Mouse (Mus musculus) MEL (cell line): ENCODE results near the gene Mybpc3. TPM values are rescaled to one million over a fixed set of nuclear protein-coding genes. Genes with fewer than 3 reads are reported as not detected.
A peak's percentile ranks its signal among the peaks of the same experiment; 100 is the strongest.

Experiments
- DNase-seq: peaks from one replicate; pipeline ENCODE4 v3.0.0; 2011; ENCODE audit warnings: low read depth, low spot score
- H3K27ac ChIP-seq: 2 replicates; pipeline ENCODE4 v1.5.1; 2012; ENCODE audit warnings: low read depth, mild to moderate bottlenecking, control low read depth, low read length, moderate library complexity; ENCODE audit not compliant: control insufficient read depth
- H3K27me3 ChIP-seq, 2 experiments: fragments of 150-350 bp in 1 of 2; sonication (generic) in 1 of 2; 2 replicates each; pipeline ENCODE4 v1.6.1; 2012; ENCODE audit warnings: low read length in 2 of 2, mild to moderate bottlenecking in 2 of 2, improper control_type of control experiment in 1 of 2, moderate library complexity in 1 of 2; ENCODE audit not compliant: insufficient read depth in 2 of 2, control insufficient read depth in 1 of 2
- H3K36me3 ChIP-seq, 2 experiments: 2 replicates each; pipeline ENCODE4 v1.6.1; 2012 to 2014; ENCODE audit warnings: low read length in 2 of 2, improper control_type of control experiment in 1 of 2, inconsistent platforms in 1 of 2, mild to moderate bottlenecking in 1 of 2; ENCODE audit not compliant: insufficient read depth in 2 of 2, control insufficient read depth in 1 of 2
- H3K4me1 ChIP-seq, 2 experiments: fragments of 150-350 bp in 1 of 2; sonication (generic) in 1 of 2; 2 replicates each; pipeline ENCODE4 v1.6.1; 2012; ENCODE audit warnings: low read length in 2 of 2, improper control_type of control experiment in 1 of 2, mild to moderate bottlenecking in 1 of 2; ENCODE audit not compliant: insufficient read depth in 2 of 2, control insufficient read depth in 1 of 2
- H3K4me3 ChIP-seq, 2 experiments: fragments of 150-350 bp in 1 of 2; sonication (generic) in 1 of 2; 2 replicates each; pipeline ENCODE4 v1.5.1; 2012; ENCODE audit warnings: low read depth in 2 of 2, low read length in 2 of 2, mild to moderate bottlenecking in 2 of 2, moderate library complexity in 2 of 2, control low read depth in 1 of 2, improper control_type of control experiment in 1 of 2; ENCODE audit not compliant: control insufficient read depth in 1 of 2, insufficient read depth in 1 of 2
- H3K79me2 ChIP-seq: 2 replicates; pipeline ENCODE4 v1.6.1; 2012; ENCODE audit warnings: mild to moderate bottlenecking, low read length, moderate library complexity; ENCODE audit not compliant: control insufficient read depth, poor library complexity, insufficient read depth
- H3K9ac ChIP-seq: 2 replicates; pipeline ENCODE4 v1.6.1; 2012; ENCODE audit warnings: low read depth, mild to moderate bottlenecking, control low read depth, low read length, moderate library complexity; ENCODE audit not compliant: control insufficient read depth, poor library complexity, severe bottlenecking
- H3K9me3 ChIP-seq: fragments of 150-350 bp; sonication (generic); replicated peaks from 2 replicates; pipeline ENCODE4 v1.6.1; 2012; ENCODE audit warnings: mild to moderate bottlenecking, low read length, improper control_type of control experiment, moderate library complexity; ENCODE audit not compliant: insufficient read depth
- CHD1 ChIP-seq: IDR thresholded peaks from 2 replicates; pipeline ENCODE4 v1.6.1; 2012; ENCODE audit warnings: low read depth, mild to moderate bottlenecking, inconsistent platforms, low read length, improper control_type of control experiment
- CTCF ChIP-seq, 3 experiments: IDR thresholded peaks in 2 of 3; conservative IDR thresholded peaks in 1 of 3; 2 replicates each; pipeline ENCODE4 v1.5.1; 2011 to 2012; ENCODE audit warnings: low read length in 3 of 3, low read depth in 2 of 3, mild to moderate bottlenecking in 2 of 3, improper control_type of control experiment in 1 of 3, inconsistent platforms in 1 of 3, mixed read lengths in 1 of 3, moderate library complexity in 1 of 3; ENCODE audit not compliant: control insufficient read depth in 1 of 3, insufficient read depth in 1 of 3, poor library complexity in 1 of 3, severe bottlenecking in 1 of 3
- E2F4 ChIP-seq: IDR thresholded peaks from 2 replicates; pipeline ENCODE4 v1.6.1; 2011; ENCODE audit warnings: low read depth, low read length, improper control_type of control experiment, borderline replicate concordance
- GATA1 ChIP-seq: IDR thresholded peaks from 2 replicates; pipeline ENCODE4 v1.6.1; 2011; ENCODE audit warnings: low read depth, low read length, improper control_type of control experiment
- JUND ChIP-seq: IDR thresholded peaks from 2 replicates; pipeline ENCODE4 v1.6.1; 2011; ENCODE audit warnings: low read depth, mild to moderate bottlenecking, improper control_type of control experiment, low read length
- MAFK ChIP-seq: IDR thresholded peaks from 2 replicates; pipeline ENCODE4 v1.6.1; 2011; ENCODE audit warnings: low read depth, mild to moderate bottlenecking, low read length, improper control_type of control experiment, borderline replicate concordance
- MAX ChIP-seq: IDR thresholded peaks from 2 replicates; pipeline ENCODE4 v1.6.1; 2011; ENCODE audit warnings: low read length, improper control_type of control experiment
- MYB ChIP-seq: IDR thresholded peaks from 2 replicates; pipeline ENCODE4 v1.6.1; 2011; ENCODE audit warnings: mild to moderate bottlenecking, low read depth, low read length, improper control_type of control experiment
- NELFE ChIP-seq: IDR thresholded peaks from 2 replicates; pipeline ENCODE4 v1.6.1; 2011; ENCODE audit warnings: low read depth, low read length, improper control_type of control experiment
- NRF1 ChIP-seq: IDR thresholded peaks from 2 replicates; pipeline ENCODE4 v1.6.1; 2014; ENCODE audit warnings: low read depth, mild to moderate bottlenecking, inconsistent platforms, low read length, improper control_type of control experiment, moderate library complexity; ENCODE audit not compliant: poor library complexity, insufficient read depth, severe bottlenecking
- POLR2A ChIP-seq, 2 experiments: IDR thresholded peaks; 2 replicates each; pipeline ENCODE4 v1.6.1; 2011 to 2012; ENCODE audit warnings: low read length in 2 of 2, mild to moderate bottlenecking in 2 of 2, control low read depth in 1 of 2, improper control_type of control experiment in 1 of 2, low read depth in 1 of 2, moderate library complexity in 1 of 2; ENCODE audit not compliant: control insufficient read depth in 1 of 2, insufficient read depth in 1 of 2, poor library complexity in 1 of 2
- RAD21 ChIP-seq: IDR thresholded peaks from 2 replicates; pipeline ENCODE4 v1.6.1; 2011; ENCODE audit warnings: mild to moderate bottlenecking, low read depth, low read length, improper control_type of control experiment
- RCOR1 ChIP-seq: IDR thresholded peaks from 2 replicates; pipeline ENCODE4 v1.6.1; 2012; ENCODE audit warnings: low read depth, mild to moderate bottlenecking, inconsistent platforms, low read length, improper control_type of control experiment
- SIN3A ChIP-seq: IDR thresholded peaks from 2 replicates; pipeline ENCODE4 v1.6.1; 2012; ENCODE audit warnings: low read length, improper control_type of control experiment, inconsistent platforms
- SMC3 ChIP-seq: IDR thresholded peaks from 2 replicates; pipeline ENCODE4 v1.6.1; 2011; ENCODE audit warnings: low read depth, low read length, improper control_type of control experiment
- TAL1 ChIP-seq: IDR thresholded peaks from 2 replicates; pipeline ENCODE4 v1.6.1; 2012; ENCODE audit warnings: mild to moderate bottlenecking, inconsistent platforms, low read length, moderate library complexity, mixed read lengths
- TBP ChIP-seq: IDR thresholded peaks from 2 replicates; pipeline ENCODE4 v1.8.0; 2011; ENCODE audit warnings: low read depth, low read length, improper control_type of control experiment
- USF1 ChIP-seq: IDR thresholded peaks from 2 replicates; pipeline ENCODE4 v1.6.1; 2014; ENCODE audit warnings: low read depth, mild to moderate bottlenecking, inconsistent platforms, low read length, improper control_type of control experiment, moderate library complexity
- USF2 ChIP-seq, 2 experiments: IDR thresholded peaks; 2 replicates each; pipeline ENCODE4 v1.6.1; 2011 to 2012; ENCODE audit warnings: improper control_type of control experiment in 2 of 2, low read length in 2 of 2, borderline replicate concordance in 1 of 2, inconsistent platforms in 1 of 2, low read depth in 1 of 2, mild to moderate bottlenecking in 1 of 2; ENCODE audit not compliant: insufficient read depth in 1 of 2
- ZC3H11A ChIP-seq: IDR thresholded peaks from 2 replicates; pipeline ENCODE4 v1.6.1; 2012; ENCODE audit warnings: low read depth, mild to moderate bottlenecking, inconsistent platforms, low read length, improper control_type of control experiment
- ZMIZ1 ChIP-seq: IDR thresholded peaks from 2 replicates; pipeline ENCODE4 v1.6.1; 2012; ENCODE audit warnings: low read depth, mild to moderate bottlenecking, inconsistent platforms, low read length, improper control_type of control experiment, moderate library complexity
- ZNF384 ChIP-seq: IDR thresholded peaks from 2 replicates; pipeline ENCODE4 v1.6.1; 2012; ENCODE audit warnings: low read depth, mild to moderate bottlenecking, inconsistent platforms, low read length, improper control_type of control experiment
- polyA plus RNA-seq, 2 experiments: library from polyadenylated mRNA; stranded (reverse) in 1 of 2; unstranded in 1 of 2; fragments of >175 nt in 1 of 2; fragments of >200 nt in 1 of 2; gene quantifications; 2 replicates each; pipeline versions ENCODE4 v1.2.1 to v1.2.4; 2012; ENCODE audit warnings: low replicate concordance in 2 of 2, low read depth in 1 of 2; ENCODE audit not compliant: insufficient read length in 2 of 2, insufficient read depth in 1 of 2, missing spikeins in 1 of 2
- total RNA-seq: library from RNA; depleted of rRNA; stranded (reverse); fragments of 300-350 nt; gene quantifications from 2 replicates; pipeline ENCODE4 v1.2.3, GENCODE M21; 2012

The Mybpc3 gene
- total and polyA plus RNA-seq, 3 experiments, result 0.19 to 0.50 TPM; not detected in 1

DNA sequence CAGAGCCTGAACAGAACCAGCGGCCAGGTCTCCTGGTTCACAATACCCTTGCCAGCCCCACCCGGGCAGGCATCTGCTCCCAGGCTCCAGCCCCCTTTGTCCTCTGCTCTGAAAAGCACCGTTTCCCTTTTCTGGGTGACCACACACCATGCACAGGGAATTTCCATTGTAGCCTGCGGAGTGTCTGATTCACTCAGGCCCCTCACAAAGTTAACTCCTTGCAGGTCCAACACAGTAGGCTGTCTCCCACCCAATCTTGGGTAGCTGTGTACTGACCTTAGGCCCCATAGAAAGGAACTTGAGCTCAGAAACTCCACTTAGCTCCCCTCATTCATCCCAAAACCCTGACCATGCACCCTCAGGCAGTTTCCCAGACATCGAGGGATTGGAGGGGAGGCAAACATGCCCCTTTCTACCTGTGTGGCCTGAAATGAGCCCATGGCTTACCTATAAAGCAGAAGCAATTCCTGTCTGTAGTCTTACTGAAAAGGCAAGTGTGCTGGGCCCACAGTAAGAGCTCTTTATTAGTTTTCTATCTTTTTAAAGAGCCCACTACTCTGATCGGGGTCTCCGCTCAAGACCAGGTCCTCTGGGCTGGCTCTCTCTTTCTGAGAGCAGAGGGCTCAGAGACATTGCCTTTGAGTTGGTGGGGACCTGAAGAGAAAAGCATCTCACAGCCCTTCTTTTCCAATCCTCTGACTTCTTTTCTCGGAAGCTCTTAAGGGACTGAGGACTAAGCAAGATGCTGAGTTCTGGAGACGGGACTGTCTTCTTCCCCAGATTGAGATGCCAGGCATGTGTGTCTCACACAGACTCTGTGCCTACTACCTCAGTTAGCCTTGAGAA is 31.3 kb upstream of the Mybpc3 start (continued):
- TF ChIP-seq POLR2A (IDR thresholded peaks at IDR 0.05; ENCODE audit: control insufficient read depth in 1 of 2, insufficient read depth in 1 of 2, low read depth in 1 of 2, low read length in 2 of 2, poor library complexity in 1 of 2) (peak in 1 of 2 experiments; percentile 85; a peak in 3 of 4 replicates), MAX (no peak), NRF1 (no peak), ZC3H11A (no peak), E2F4 (no peak)

- H3K27me3 ChIP-seq, result no peaks in the 10 kb centered on the region
- peaks cover 1% of the 10 kb centered on the region; the same call in 1 of the 2 replicates for H3K79me2 ChIP-seq
- H3K9ac ChIP-seq, result peak overlapping the region; percentile 70
- peaks cover 0 to 47% of the 10 kb centered on the region in 2 experiments; a peak in 2 of 4 replicates for H3K36me3 ChIP-seq
- TF ChIP-seq SMC3 (no peak), MAFK (no peak), POLR2A (IDR thresholded peaks at IDR 0.05; ENCODE audit: control insufficient read depth in 1 of 2, insufficient read depth in 1 of 2, low read depth in 1 of 2, low read length in 2 of 2, poor library complexity in 1 of 2) (no peak), TBP (no peak), MYB (no peak), GATA1 (no peak), RCOR1 (no peak), SIN3A (no peak), E2F4 (no peak), USF2 (IDR thresholded peaks at IDR 0.05; ENCODE audit: borderline replicate concordance in 1 of 2, insufficient read depth in 1 of 2, low read depth in 1 of 2, low read length in 2 of 2) (no peak), CHD1 (no peak), RAD21 (no peak), NELFE (no peak; the same call in 1 of the 2 replicates), TAL1 (no peak), CTCF (IDR thresholded peaks at IDR 0.05 in 2 of 3, conservative IDR thresholded peaks at IDR 0.05 in 1 of 3; ENCODE audit: control insufficient read depth in 1 of 3, insufficient read depth in 1 of 3, low read depth in 2 of 3, low read length in 3 of 3, poor library complexity in 1 of 3, severe bottlenecking in 1 of 3) (no peak), USF1 (no peak), ZNF384 (no peak), MAX (no peak), JUND (no peak), ZMIZ1 (no peak)
- DNase-seq, result peak; percentile 51
- H3K4me1 ChIP-seq, result peaks cover 7 to 57% of the 10 kb centered on the region in 2 experiments
- H3K27ac ChIP-seq, result peak overlapping the region; percentile 99
- H3K4me3 ChIP-seq, result no peak overlapping the region
- no peaks in the 10 kb centered on the region for H3K9me3 ChIP-seq
These were observed 30.5 kb upstream of the Mybpc3 start for GRCm38 (mm10) chr2:91087453-91087852.
